Mouse (Mus musculus) CH12.LX (cell line): ENCODE results near the gene Far2. TPM values are rescaled to one million over a fixed set of nuclear protein-coding genes. Genes with fewer than 3 reads are reported as not detected.

ENCODE experiments used
- DNase-seq: peaks from one replicate; pipeline ENCODE4 v3.0.0-alpha.2; 2013; ENCODE audit errors: extremely low read depth
- H3K27ac ChIP-seq: 2 replicates; pipeline ENCODE4 v1.5.1; 2012; ENCODE audit warnings: low read depth, mild to moderate bottlenecking, control low read depth, moderate library complexity; ENCODE audit not compliant: insufficient read depth
- H3K27me3 ChIP-seq: replicated peaks from 2 replicates; pipeline ENCODE3; 2012; ENCODE audit warnings: inconsistent platforms
- H3K36me3 ChIP-seq, 2 experiments: replicated peaks in 1 of 2; 2 replicates each; pipeline versions ENCODE3 to v1.6.1; 2012; ENCODE audit warnings: inconsistent platforms in 1 of 2, low read length in 1 of 2, mild to moderate bottlenecking in 1 of 2, mixed read lengths in 1 of 2, moderate library complexity in 1 of 2; ENCODE audit not compliant: control insufficient read depth in 1 of 2, insufficient read depth in 1 of 2
- H3K4me1 ChIP-seq, 2 experiments: 2 replicates each; pipeline ENCODE4 v1.6.1; 2012; ENCODE audit warnings: inconsistent platforms in 1 of 2, moderate library complexity in 1 of 2; ENCODE audit not compliant: insufficient read depth in 2 of 2, control insufficient read depth in 1 of 2
- H3K4me2 ChIP-seq: 2 replicates; pipeline ENCODE4 v1.6.1; 2012; ENCODE audit warnings: low read depth, mild to moderate bottlenecking, control low read depth; ENCODE audit not compliant: poor library complexity, insufficient read depth, severe bottlenecking
- H3K4me3 ChIP-seq, 3 experiments: fragments of 150-350 bp in 1 of 3; sonication (generic) in 1 of 3; replicated peaks in 1 of 3; 2 replicates each; pipeline versions ENCODE3 to v1.5.1; 2011 to 2012; ENCODE audit warnings: low read depth in 2 of 3, low read length in 2 of 3, mild to moderate bottlenecking in 2 of 3, moderate library complexity in 2 of 3, control low read depth in 1 of 3, improper control_type of control experiment in 1 of 3, inconsistent platforms in 1 of 3, mixed read lengths in 1 of 3; ENCODE audit not compliant: poor library complexity in 1 of 3
- H3K79me2 ChIP-seq: replicated peaks from 2 replicates; pipeline ENCODE4 v1.6.1; 2012; ENCODE audit warnings: mild to moderate bottlenecking, moderate library complexity; ENCODE audit not compliant: control insufficient read depth, poor library complexity, insufficient read depth, severe bottlenecking; ENCODE audit errors: extremely low read depth
- H3K9ac ChIP-seq: 2 replicates; pipeline ENCODE4 v1.6.1; 2012; ENCODE audit warnings: low read depth, mild to moderate bottlenecking, control low read depth, moderate library complexity; ENCODE audit not compliant: insufficient read depth
- H3K9me3 ChIP-seq: replicated peaks from 2 replicates; pipeline ENCODE3; 2012; ENCODE audit warnings: low read length, inconsistent platforms, mixed read lengths
- BHLHE40 ChIP-seq: IDR thresholded peaks from 2 replicates; pipeline ENCODE4 v1.6.1; 2011; ENCODE audit warnings: mild to moderate bottlenecking, low read depth, low read length, improper control_type of control experiment
- CHD1 ChIP-seq: IDR thresholded peaks from 2 replicates; pipeline ENCODE4 v1.6.1; 2012; ENCODE audit warnings: low read depth, low read length, improper control_type of control experiment, inconsistent platforms
- CHD2 ChIP-seq: IDR thresholded peaks from 2 replicates; pipeline ENCODE4 v1.6.1; 2011; ENCODE audit warnings: low read length, improper control_type of control experiment
- CTCF ChIP-seq, 2 experiments: IDR thresholded peaks in 1 of 2; conservative IDR thresholded peaks in 1 of 2; 2 replicates each; pipeline ENCODE4 v1.5.1; 2011 to 2012; ENCODE audit warnings: low read depth in 2 of 2, low read length in 2 of 2, improper control_type of control experiment in 1 of 2, inconsistent platforms in 1 of 2, mild to moderate bottlenecking in 1 of 2, moderate library complexity in 1 of 2
- E2F4 ChIP-seq: IDR thresholded peaks from 2 replicates; pipeline ENCODE4 v1.6.1; 2011; ENCODE audit warnings: low read depth, low read length, improper control_type of control experiment; ENCODE audit not compliant: insufficient replicate concordance
- ELF1 ChIP-seq: IDR thresholded peaks from 2 replicates; pipeline ENCODE4 v1.6.1; 2014; ENCODE audit warnings: low read depth, mild to moderate bottlenecking, inconsistent platforms, low read length, improper control_type of control experiment
- EP300 ChIP-seq: IDR thresholded peaks from 2 replicates; pipeline ENCODE4 v1.6.1; 2011; ENCODE audit warnings: low read length, improper control_type of control experiment
- ETS1 ChIP-seq: conservative IDR thresholded peaks from 2 replicates; pipeline ENCODE4 v1.6.1; 2012; ENCODE audit warnings: low read depth, mild to moderate bottlenecking, inconsistent platforms, low read length, improper control_type of control experiment, moderate library complexity
- GABPA ChIP-seq: IDR thresholded peaks from 2 replicates; pipeline ENCODE4 v1.6.1; 2012; ENCODE audit warnings: low read depth, low read length, improper control_type of control experiment, inconsistent platforms; ENCODE audit not compliant: insufficient replicate concordance
- HCFC1 ChIP-seq: IDR thresholded peaks from 2 replicates; pipeline ENCODE4 v1.6.1; 2012; ENCODE audit warnings: low read depth, mild to moderate bottlenecking, inconsistent platforms, low read length, improper control_type of control experiment
- IRF4 ChIP-seq: IDR thresholded peaks from 2 replicates; pipeline ENCODE4 v1.6.1; 2014; ENCODE audit warnings: low read depth, mild to moderate bottlenecking, inconsistent platforms, low read length, improper control_type of control experiment
- JUN ChIP-seq: IDR thresholded peaks from 2 replicates; pipeline ENCODE4 v1.6.1; 2011; ENCODE audit warnings: low read depth, mild to moderate bottlenecking, low read length, improper control_type of control experiment, moderate library complexity; ENCODE audit not compliant: insufficient read depth
- JUND ChIP-seq: conservative IDR thresholded peaks from 2 replicates; pipeline ENCODE4 v1.6.1; 2011; ENCODE audit warnings: low read depth, low read length, improper control_type of control experiment
- KAT2A ChIP-seq: IDR thresholded peaks from 2 replicates; pipeline ENCODE4 v1.6.1; 2012; ENCODE audit warnings: low read length, improper control_type of control experiment, inconsistent platforms; ENCODE audit not compliant: insufficient replicate concordance
- MAFK ChIP-seq: IDR thresholded peaks from 2 replicates; pipeline ENCODE4 v1.6.1; 2011; ENCODE audit warnings: low read length, improper control_type of control experiment; ENCODE audit not compliant: insufficient replicate concordance
- MAX ChIP-seq: IDR thresholded peaks from 2 replicates; pipeline ENCODE4 v1.6.1; 2011; ENCODE audit warnings: low read length, improper control_type of control experiment
- MAZ ChIP-seq: IDR thresholded peaks from 2 replicates; pipeline ENCODE4 v1.6.1; 2012; ENCODE audit warnings: low read depth, mild to moderate bottlenecking, inconsistent platforms, low read length, improper control_type of control experiment, moderate library complexity
- MEF2A ChIP-seq: IDR thresholded peaks from 2 replicates; pipeline ENCODE4 v1.6.1; 2014; ENCODE audit warnings: low read depth, mild to moderate bottlenecking, inconsistent platforms, low read length, improper control_type of control experiment, borderline replicate concordance
- MXI1 ChIP-seq: IDR thresholded peaks from 2 replicates; pipeline ENCODE4 v1.6.1; 2011; ENCODE audit warnings: mild to moderate bottlenecking, low read depth, low read length, improper control_type of control experiment
- MYC ChIP-seq: IDR thresholded peaks from 2 replicates; pipeline ENCODE4 v1.6.1; 2011; ENCODE audit warnings: low read depth, mild to moderate bottlenecking, improper control_type of control experiment, low read length
- NELFE ChIP-seq: IDR thresholded peaks from 2 replicates; pipeline ENCODE4 v1.6.1; 2011; ENCODE audit warnings: low read depth, low read length, improper control_type of control experiment
- NRF1 ChIP-seq: IDR thresholded peaks from 2 replicates; pipeline ENCODE4 v1.6.1; 2014; ENCODE audit warnings: low read depth, mild to moderate bottlenecking, inconsistent platforms, low read length, improper control_type of control experiment, moderate library complexity
- PAX5 ChIP-seq: IDR thresholded peaks from 2 replicates; pipeline ENCODE4 v1.6.1; 2012; ENCODE audit warnings: low read length, inconsistent platforms, mixed read lengths
- POLR2A ChIP-seq: IDR thresholded peaks from 2 replicates; pipeline ENCODE4 v1.6.1; 2011; ENCODE audit warnings: low read depth, mild to moderate bottlenecking, improper control_type of control experiment, low read length
- POLR2AphosphoS2 ChIP-seq: IDR thresholded peaks from 2 replicates; pipeline ENCODE4 v1.6.1; 2011; ENCODE audit warnings: low read depth, low read length, improper control_type of control experiment
- RAD21 ChIP-seq: IDR thresholded peaks from 2 replicates; pipeline ENCODE4 v1.6.1; 2011; ENCODE audit warnings: low read depth, mild to moderate bottlenecking, low read length, improper control_type of control experiment, moderate library complexity
- RCOR1 ChIP-seq: conservative IDR thresholded peaks from 2 replicates; pipeline ENCODE4 v1.6.1; 2012; ENCODE audit warnings: low read depth, mild to moderate bottlenecking, inconsistent platforms, low read length, improper control_type of control experiment
- SIN3A ChIP-seq: IDR thresholded peaks from 2 replicates; pipeline ENCODE4 v1.6.1; 2012; ENCODE audit warnings: low read length, improper control_type of control experiment, inconsistent platforms
- SMC3 ChIP-seq: IDR thresholded peaks from 2 replicates; pipeline ENCODE4 v1.6.1; 2011; ENCODE audit warnings: low read depth, low read length, improper control_type of control experiment
- TBP ChIP-seq: conservative IDR thresholded peaks from 2 replicates; pipeline ENCODE4 v1.6.1; 2011; ENCODE audit warnings: low read depth, low read length, improper control_type of control experiment
- TCF12 ChIP-seq: IDR thresholded peaks from 2 replicates; pipeline ENCODE4 v1.6.1; 2014; ENCODE audit warnings: low read depth, mild to moderate bottlenecking, inconsistent platforms, low read length, improper control_type of control experiment
- UBTF ChIP-seq: IDR thresholded peaks from 2 replicates; pipeline ENCODE4 v1.6.1; 2012; ENCODE audit warnings: low read depth, mild to moderate bottlenecking, inconsistent platforms, low read length, improper control_type of control experiment, moderate library complexity
- USF1 ChIP-seq: IDR thresholded peaks from 2 replicates; pipeline ENCODE4 v1.6.1; 2014; ENCODE audit warnings: low read depth, mild to moderate bottlenecking, inconsistent platforms, low read length, improper control_type of control experiment
- USF2 ChIP-seq: conservative IDR thresholded peaks from 2 replicates; pipeline ENCODE4 v1.6.1; 2011; ENCODE audit warnings: low read depth, low read length, improper control_type of control experiment
- ZC3H11A ChIP-seq: IDR thresholded peaks from 2 replicates; pipeline ENCODE4 v1.6.1; 2012; ENCODE audit warnings: low read depth, mild to moderate bottlenecking, inconsistent platforms, low read length, improper control_type of control experiment
- ZKSCAN1 ChIP-seq: IDR thresholded peaks from 2 replicates; pipeline ENCODE4 v1.6.1; 2012; ENCODE audit warnings: low read depth, inconsistent platforms, low read length, improper control_type of control experiment, borderline replicate concordance
- ZMIZ1 ChIP-seq: IDR thresholded peaks from 2 replicates; pipeline ENCODE4 v1.6.1; 2012; ENCODE audit warnings: low read depth, mild to moderate bottlenecking, inconsistent platforms, low read length, improper control_type of control experiment
- ZNF384 ChIP-seq: IDR thresholded peaks from 2 replicates; pipeline ENCODE4 v1.6.1; 2012; ENCODE audit warnings: low read depth, low read length, improper control_type of control experiment, inconsistent platforms
- dilution Hi-C: fragments of 300-500 bp; cut with MboI; formaldehyde crosslinking; loops from 2 replicates; pipeline ENCODE4 v1.14.3; 2020; ENCODE audit warnings: low sequenced_read_pairs; ENCODE audit not compliant: extremely low pct_unique_long_range_greater_than_20kb, extremely low pct_ligation_motif_present
- in situ Hi-C: fragments of 300-500 bp; cut with MboI; formaldehyde crosslinking; loops from 3 replicates; pipeline ENCODE4 v1.14.3; 2019; ENCODE audit warnings: low sequenced_read_pairs, low pct_ligation_motif_present, low pct_unique_long_range_greater_than_20kb, mixed read lengths
- polyA plus RNA-seq: library from polyadenylated mRNA; unstranded; fragments of >175 nt; gene quantifications from 2 replicates; pipeline ENCODE4 v1.2.1, GENCODE M21; 2012; ENCODE audit warnings: low read depth; ENCODE audit not compliant: insufficient read length
- total RNA-seq, 2 experiments: library from RNA; depleted of rRNA; stranded (reverse); fragments of 300-350 nt in 1 of 2; fragments of >200 nt in 1 of 2; gene quantifications; 2 replicates each; pipeline ENCODE4 v1.2.3; 2012 to 2014

Far2 gene
- total and polyA plus RNA-seq, 3 experiments, result 0.51 to 1.6 TPM; not detected in 1

GRCm38 (mm10) chr6:148214765-148215164 is 167.7 kb downstream of the Far2 start:
- Histone ChIP-seq H3K9me3 (no peaks in the 10 kb centered on the region), H3K9ac (peak overlapping the region; percentile 45; the same call in 1 of the 2 replicates), H3K4me3 (no peak overlapping the region), H3K79me2 (peaks cover 33% of the 10 kb centered on the region), H3K27ac (peak overlapping the region; percentile 30; the same call in 1 of the 2 replicates)
- dilution Hi-C loops (no loop called here), in situ Hi-C loops (loop anchor here (10.0 kb wide), 1 partner anchor 700 kb away; no protein-coding TSS in a partner anchor)
- TF ChIP-seq MAX (peak; percentile 92), BHLHE40 (peak; percentile 27; the same call in 1 of the 2 replicates), E2F4 (no peak), ZNF384 (no peak), ZKSCAN1 (no peak), ELF1 (peak; percentile 85), MAZ (no peak), TCF12 (peak; percentile 32; the same call in 1 of the 2 replicates), TBP (0 out of 2 replicates have a peak, but pooled peaks have one; percentile 31), POLR2AphosphoS2 (no peak), USF2 (no peak), PAX5 (no peak), USF1 (no peak), JUND (no peak), RCOR1 (0 out of 2 replicates have a peak, but pooled peaks have one; percentile 27), CTCF (conservative IDR thresholded peaks at IDR 0.05 in 1 of 2, IDR thresholded peaks at IDR 0.05 in 1 of 2; ENCODE audit: low read depth in 2 of 2, low read length in 2 of 2) (peak; percentile 59 to 78), UBTF (no peak), ZC3H11A (no peak), SIN3A (peak; percentile 64), CHD1 (no peak), NRF1 (no peak), ZMIZ1 (no peak), MXI1 (peak; percentile 64; the same call in 1 of the 2 replicates), POLR2A (peak; percentile 39; the same call in 1 of the 2 replicates), MYC (peak; percentile 94), GABPA (no peak), MEF2A (peak; percentile 94), EP300 (peak; percentile 36; the same call in 1 of the 2 replicates), NELFE (peak; percentile 53; the same call in 1 of the 2 replicates), JUN (no peak), HCFC1 (no peak), KAT2A (no peak), SMC3 (peak; percentile 64), RAD21 (peak; percentile 69), IRF4 (0 out of 2 replicates have a peak, but pooled peaks have one; percentile 41), ETS1 (peak; percentile 14; the same call in 1 of the 2 replicates), MAFK (no peak), CHD2 (peak; percentile 71)
- TF ChIP-seq, all 38 proteins: peak for 19
- Histone ChIP-seq H3K4me2 (peak overlapping the region; percentile 59), H3K36me3 (peaks cover 0 to 10% of the 10 kb centered on the region in 2 experiments), H3K4me1 (peaks cover 16 to 62% of the 10 kb centered on the region in 2 experiments), H3K27me3 (no peaks in the 10 kb centered on the region)
- DNase-seq, result peak; percentile 89
